Mouse (Mus musculus) ES-Bruce4 (cell line): ENCODE measurements around the gene Unc119b.

Experiments used
- CTCF ChIP-seq: IDR thresholded peaks from one replicate; pipeline ENCODE4 v1.8.1; 2011; ENCODE audit warnings: low read depth, low read length
- EP300 ChIP-seq: IDR thresholded peaks from 2 replicates; pipeline ENCODE4 v1.6.1; 2011; ENCODE audit warnings: low read depth, low read length; ENCODE audit not compliant: insufficient read depth
- POLR2A ChIP-seq: IDR thresholded peaks from one replicate; pipeline ENCODE4 v1.8.1; 2011; ENCODE audit warnings: low read length; ENCODE audit not compliant: insufficient read depth

DNA sequence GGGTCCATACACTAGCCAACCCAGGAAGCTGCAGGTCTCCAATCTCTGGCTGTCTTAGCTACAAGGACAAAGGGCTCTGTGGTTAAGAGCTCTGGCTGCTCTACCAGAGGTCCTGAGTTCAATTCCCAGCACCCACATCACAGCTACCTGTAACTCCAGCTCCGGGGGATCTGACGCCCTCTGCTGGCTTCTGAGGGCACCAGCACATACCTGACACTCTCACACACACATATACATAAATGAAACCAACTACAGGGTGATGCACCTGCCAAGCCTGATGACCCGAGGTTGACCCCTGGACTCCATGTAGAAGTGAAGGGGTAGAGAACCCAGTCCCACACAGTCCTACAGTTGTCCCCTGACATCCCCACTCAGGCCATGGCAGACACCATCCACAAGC lies 18.3 kb downstream of the Unc119b start:
- peak; percentile 37 for TF ChIP-seq CTCF
- TF ChIP-seq POLR2A = no peak
- no peak for TF ChIP-seq EP300
